Mouse (Mus musculus): ENCODE measurements around the gene Stag1. TPM values are rescaled to one million over a fixed set of nuclear protein-coding genes. Genes with fewer than 3 reads are reported as not detected.

The Stag1 gene
- polyA plus RNA-seq, 1 experiment from 2014 or later: 57.5 TPM

DNA sequence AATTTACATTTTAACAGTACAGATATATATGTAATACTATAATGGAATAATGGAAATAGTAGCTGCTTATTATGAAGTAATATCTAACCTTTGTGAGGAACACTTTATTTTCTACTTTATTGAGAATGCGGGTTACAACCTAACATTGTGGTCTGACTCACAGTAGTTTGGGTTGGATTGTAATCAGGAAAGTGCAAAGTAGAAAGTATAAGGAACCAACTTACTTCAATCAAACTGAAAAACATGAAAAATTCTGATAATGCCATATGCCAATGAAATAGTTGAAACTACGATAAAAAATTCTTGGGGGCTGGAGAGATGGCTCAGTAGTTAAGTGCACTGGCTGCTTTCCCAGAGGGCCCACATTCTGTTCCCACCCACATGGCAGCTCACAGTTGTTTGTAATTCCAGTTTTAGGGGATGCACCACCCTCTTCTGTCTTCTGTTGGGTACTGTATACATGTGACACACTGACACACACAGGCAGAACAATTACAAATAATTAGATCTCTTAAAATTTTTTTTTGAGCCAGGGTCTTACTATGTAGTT, 50.3 kb downstream of the Stag1 start:
- H3K4me1 ChIP-seq (ENCODE audit: control insufficient read depth, insufficient read depth, low read length): peaks cover 4% of the 10 kb centered on the region; the same call in 1 of the 2 replicates
- no peaks in the 10 kb centered on the region for H3K36me3 ChIP-seq (ENCODE audit: control insufficient read depth, insufficient read depth, low read length)
- H3K9me3 ChIP-seq (ENCODE audit: control insufficient read depth, low read length): no peaks in the 10 kb centered on the region
- no peak overlapping the region for H3K27ac ChIP-seq (replicated peaks; ENCODE audit: low read depth, low read length)
- no peak for ATAC-seq (ENCODE audit: insufficient number of reproducible peaks, low FRiP score, low TSS enrichment, low read depth)
- no peak overlapping the region for H3K4me2 ChIP-seq (ENCODE audit: low read depth, severe bottlenecking)
- no peak overlapping the region for H3K9ac ChIP-seq (ENCODE audit: low read length)
- 95% methylated on average over 2 of the region's 2 CpGs for WGBS
- H3K4me3 ChIP-seq (ENCODE audit: low read depth, low read length): no peak overlapping the region
- no peaks in the 10 kb centered on the region for H3K27me3 ChIP-seq (ENCODE audit: control insufficient read depth, insufficient read depth, low read length)
- DNase-seq (ENCODE audit: low spot score): no peak

DNA sequence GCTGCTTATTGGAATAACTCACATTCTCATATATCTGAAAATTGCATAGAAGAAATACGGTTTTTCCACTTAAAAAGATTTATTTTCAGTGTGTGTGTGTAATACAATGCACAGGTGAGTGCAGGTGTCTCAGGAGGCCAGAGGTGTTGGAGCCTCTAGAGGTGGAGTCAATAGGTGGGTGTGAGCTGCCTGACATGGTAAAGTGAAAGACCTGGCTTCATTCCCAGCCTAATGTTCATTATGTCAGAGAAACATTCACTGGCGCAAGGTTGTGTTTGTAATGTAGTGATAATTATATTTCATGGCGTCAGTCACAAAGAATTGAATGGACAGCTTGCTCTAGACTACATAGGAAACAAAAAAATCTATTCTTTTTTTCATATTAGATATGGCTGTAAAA, 56.5 kb downstream of the Stag1 start:
- no peaks in the 10 kb centered on the region for H3K27me3 ChIP-seq (ENCODE audit: control insufficient read depth, insufficient read depth, low read length)
- no peak overlapping the region for H3K9ac ChIP-seq (ENCODE audit: low read length)
- no peak overlapping the region for H3K4me2 ChIP-seq (ENCODE audit: low read depth, severe bottlenecking)
- H3K4me1 ChIP-seq (ENCODE audit: control insufficient read depth, insufficient read depth, low read length): no peaks in the 10 kb centered on the region
- no peak for ATAC-seq (ENCODE audit: insufficient number of reproducible peaks, low FRiP score, low TSS enrichment, low read depth)
- WGBS: 93% methylated on average over 3 of the region's 3 CpGs
- H3K4me3 ChIP-seq (ENCODE audit: low read depth, low read length): no peak overlapping the region
- no peaks in the 10 kb centered on the region for H3K9me3 ChIP-seq (ENCODE audit: control insufficient read depth, low read length)
- no peaks in the 10 kb centered on the region for H3K36me3 ChIP-seq (ENCODE audit: control insufficient read depth, insufficient read depth, low read length)
- DNase-seq (ENCODE audit: low spot score): no peak
- no peak overlapping the region for H3K27ac ChIP-seq (replicated peaks; ENCODE audit: low read depth, low read length)

DNA sequence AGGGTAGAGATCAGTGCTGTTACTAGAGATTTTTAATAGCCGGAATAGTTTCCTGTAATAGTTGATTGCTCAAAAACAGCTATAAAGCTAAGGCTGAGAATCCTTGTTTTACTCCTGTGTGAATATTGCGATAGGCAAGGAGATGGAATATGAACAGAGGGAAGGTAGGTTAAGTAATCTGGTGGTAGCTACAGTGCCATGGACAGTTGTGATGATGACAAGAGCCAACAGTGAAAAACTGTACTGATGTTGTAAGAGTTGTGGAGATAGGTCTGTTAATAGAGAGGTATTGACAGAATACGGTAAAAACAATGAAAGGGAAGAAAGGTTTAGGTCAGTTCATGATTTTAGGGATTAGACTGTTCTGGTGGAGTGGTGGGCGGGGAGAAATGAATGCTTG, 58.5 kb downstream of the Stag1 start:
- H3K9me3 ChIP-seq (ENCODE audit: control insufficient read depth, low read length): no peaks in the 10 kb centered on the region
- H3K36me3 ChIP-seq (ENCODE audit: control insufficient read depth, insufficient read depth, low read length): no peaks in the 10 kb centered on the region
- ATAC-seq (ENCODE audit: insufficient number of reproducible peaks, low FRiP score, low TSS enrichment, low read depth): no peak
- DNase-seq (ENCODE audit: low spot score): no peak
- H3K4me1 ChIP-seq (ENCODE audit: control insufficient read depth, insufficient read depth, low read length): no peaks in the 10 kb centered on the region
- H3K4me3 ChIP-seq (ENCODE audit: low read depth, low read length): no peak overlapping the region
- no peak overlapping the region for H3K4me2 ChIP-seq (ENCODE audit: low read depth, severe bottlenecking)
- no peak overlapping the region for H3K27ac ChIP-seq (replicated peaks; ENCODE audit: low read depth, low read length)
- 96% methylated on average over 4 of the region's 4 CpGs for WGBS
- H3K9ac ChIP-seq (ENCODE audit: low read length): no peak overlapping the region
- H3K27me3 ChIP-seq (ENCODE audit: control insufficient read depth, insufficient read depth, low read length): no peaks in the 10 kb centered on the region

DNA sequence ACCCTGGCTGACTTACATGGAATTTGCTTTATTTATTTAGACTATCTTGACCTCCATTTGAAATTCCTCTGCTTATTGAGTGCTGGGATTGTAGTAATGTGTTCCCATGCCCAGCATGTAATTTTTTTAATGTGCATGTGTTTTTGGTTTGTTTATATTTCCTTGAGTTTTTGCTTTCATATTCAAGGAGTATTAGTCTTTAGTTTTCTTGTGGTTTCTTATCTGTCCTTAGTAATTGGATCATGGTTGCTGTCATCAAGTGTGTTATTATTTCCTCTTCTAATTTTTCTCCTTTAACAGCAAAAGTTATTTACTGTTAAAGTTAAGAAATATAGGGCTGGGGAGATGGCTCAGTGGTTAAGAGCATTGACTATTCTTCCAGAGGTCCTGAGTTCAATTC, 63.0 kb downstream of the Stag1 start:
- Histone ChIP-seq H3K27me3 (ENCODE audit: control insufficient read depth, insufficient read depth, low read length) (no peaks in the 10 kb centered on the region), H3K4me1 (ENCODE audit: control insufficient read depth, insufficient read depth, low read length) (no peaks in the 10 kb centered on the region), H3K4me2 (ENCODE audit: low read depth, severe bottlenecking) (no peak overlapping the region), H3K36me3 (ENCODE audit: control insufficient read depth, insufficient read depth, low read length) (no peaks in the 10 kb centered on the region), H3K4me3 (ENCODE audit: low read depth, low read length) (no peak overlapping the region), H3K27ac (replicated peaks; ENCODE audit: low read depth, low read length) (no peak overlapping the region), H3K9ac (ENCODE audit: low read length) (no peak overlapping the region), H3K9me3 (ENCODE audit: control insufficient read depth, low read length) (no peaks in the 10 kb centered on the region)
- DNase-seq (ENCODE audit: low spot score) (no peak), ATAC-seq (ENCODE audit: insufficient number of reproducible peaks, low FRiP score, low TSS enrichment, low read depth) (no peak)

DNA sequence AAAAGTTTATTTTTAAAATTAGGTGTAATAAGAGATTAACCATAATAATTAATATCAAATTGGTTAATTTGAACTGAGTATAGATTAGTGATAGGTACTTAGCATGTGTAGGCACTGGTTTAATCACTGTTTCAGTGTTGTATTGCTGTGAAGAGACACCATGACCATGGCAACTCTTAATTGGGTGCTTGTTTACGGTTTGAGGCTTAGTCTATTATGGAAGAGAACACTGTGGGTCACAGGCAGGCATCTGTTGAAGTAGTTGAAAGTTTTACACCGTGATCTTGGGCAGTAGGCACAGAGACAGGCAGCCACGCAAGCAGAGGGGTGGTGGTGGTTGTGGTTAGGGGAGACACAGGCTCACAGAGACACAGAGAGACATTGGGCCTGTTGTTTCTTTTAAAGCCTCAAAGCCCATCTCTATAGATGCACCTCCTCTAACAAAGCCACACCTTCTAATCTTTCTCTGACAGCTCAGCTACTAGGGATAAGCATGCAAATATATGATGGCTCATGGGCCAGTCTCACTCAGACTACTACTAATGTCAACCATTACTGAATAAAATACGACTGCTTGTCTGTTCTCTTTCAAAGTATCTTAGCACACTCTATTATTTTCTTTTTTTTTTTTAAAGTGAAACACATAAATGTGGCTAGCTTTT, 66.0 kb downstream of the Stag1 start:
- ATAC-seq (ENCODE audit: insufficient number of reproducible peaks, low FRiP score, low TSS enrichment, low read depth) (no peak), DNase-seq (ENCODE audit: low spot score) (no peak)
- no peak overlapping the region for H3K4me2 ChIP-seq (ENCODE audit: low read depth, severe bottlenecking)
- no peaks in the 10 kb centered on the region for H3K36me3 ChIP-seq (ENCODE audit: control insufficient read depth, insufficient read depth, low read length)
- H3K9me3 ChIP-seq (ENCODE audit: control insufficient read depth, low read length): no peaks in the 10 kb centered on the region
- H3K4me3 ChIP-seq (ENCODE audit: low read depth, low read length): no peak overlapping the region
- H3K27ac ChIP-seq (replicated peaks; ENCODE audit: low read depth, low read length): no peak overlapping the region
- H3K27me3 ChIP-seq (ENCODE audit: control insufficient read depth, insufficient read depth, low read length): no peaks in the 10 kb centered on the region
- H3K4me1 ChIP-seq (ENCODE audit: control insufficient read depth, insufficient read depth, low read length): no peaks in the 10 kb centered on the region
- H3K9ac ChIP-seq (ENCODE audit: low read length): no peak overlapping the region
- WGBS: 84% methylated on average over 4 of the region's 4 CpGs

DNA sequence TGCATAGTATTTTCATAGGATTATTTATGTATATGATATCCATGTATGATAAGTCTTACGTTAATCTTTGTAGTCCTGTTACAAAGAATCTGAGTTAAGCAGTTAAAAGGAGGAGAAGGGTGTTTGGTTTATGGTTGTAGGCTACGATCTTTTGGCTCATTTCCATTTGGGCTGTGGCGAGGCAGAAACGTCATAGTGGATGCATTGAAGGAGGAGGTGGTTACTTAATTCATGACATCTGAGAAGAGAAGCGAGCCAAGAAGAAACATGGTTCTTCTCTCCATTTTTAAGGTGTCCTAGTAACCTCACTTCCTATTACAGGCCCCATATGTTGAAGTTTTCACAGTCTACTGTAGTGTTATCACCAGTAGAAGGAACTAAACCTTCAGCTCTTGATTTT, 72.6 kb downstream of the Stag1 start:
- H3K36me3 ChIP-seq (ENCODE audit: control insufficient read depth, insufficient read depth, low read length): no peaks in the 10 kb centered on the region
- DNase-seq (ENCODE audit: low spot score): no peak
- no peaks in the 10 kb centered on the region for H3K9me3 ChIP-seq (ENCODE audit: control insufficient read depth, low read length)
- no peak overlapping the region for H3K4me2 ChIP-seq (ENCODE audit: low read depth, severe bottlenecking)
- WGBS: 84% methylated on average over 5 of the region's 5 CpGs
- H3K9ac ChIP-seq (ENCODE audit: low read length): no peak overlapping the region
- no peaks in the 10 kb centered on the region for H3K27me3 ChIP-seq (ENCODE audit: control insufficient read depth, insufficient read depth, low read length)
- no peak overlapping the region for H3K4me3 ChIP-seq (ENCODE audit: low read depth, low read length)
- no peak overlapping the region for H3K27ac ChIP-seq (replicated peaks; ENCODE audit: low read depth, low read length)
- no peaks in the 10 kb centered on the region for H3K4me1 ChIP-seq (ENCODE audit: control insufficient read depth, insufficient read depth, low read length)
- ATAC-seq (ENCODE audit: insufficient number of reproducible peaks, low FRiP score, low TSS enrichment, low read depth): no peak

DNA sequence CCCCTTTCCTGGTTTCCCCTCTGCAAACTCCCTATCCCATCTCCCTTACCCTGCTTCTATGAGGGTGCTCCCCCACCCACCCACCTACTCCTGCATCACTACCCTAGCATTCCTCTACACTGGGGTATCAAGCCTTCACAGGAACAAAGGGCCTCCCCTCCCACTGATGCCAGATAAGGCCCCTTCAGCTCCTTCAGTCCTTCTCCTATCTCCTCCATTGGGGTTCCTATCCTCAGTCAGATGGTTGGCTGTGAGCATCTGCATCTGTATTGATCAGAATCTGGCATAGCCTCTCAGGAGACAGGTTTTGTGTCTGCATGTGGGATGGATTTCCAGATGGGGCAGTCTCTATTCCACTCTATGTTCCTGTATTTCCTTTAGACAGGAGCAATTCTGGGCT, 81.4 kb downstream of the Stag1 start:
- H3K27me3 ChIP-seq (ENCODE audit: control insufficient read depth, insufficient read depth, low read length): no peaks in the 10 kb centered on the region
- no peak overlapping the region for H3K9ac ChIP-seq (ENCODE audit: low read length)
- no peak overlapping the region for H3K4me2 ChIP-seq (ENCODE audit: low read depth, severe bottlenecking)
- ATAC-seq (ENCODE audit: insufficient number of reproducible peaks, low FRiP score, low TSS enrichment, low read depth): no peak
- H3K27ac ChIP-seq (replicated peaks; ENCODE audit: low read depth, low read length): no peak overlapping the region
- H3K4me3 ChIP-seq (ENCODE audit: low read depth, low read length): no peak overlapping the region
- DNase-seq (ENCODE audit: low spot score): no peak
- 0 out of 2 replicates have a peak, but pooled peaks cover 5% of the 10 kb centered on the region for H3K4me1 ChIP-seq (ENCODE audit: control insufficient read depth, insufficient read depth, low read length)
- H3K36me3 ChIP-seq (ENCODE audit: control insufficient read depth, insufficient read depth, low read length): no peaks in the 10 kb centered on the region
- H3K9me3 ChIP-seq (ENCODE audit: control insufficient read depth, low read length): no peaks in the 10 kb centered on the region

DNA sequence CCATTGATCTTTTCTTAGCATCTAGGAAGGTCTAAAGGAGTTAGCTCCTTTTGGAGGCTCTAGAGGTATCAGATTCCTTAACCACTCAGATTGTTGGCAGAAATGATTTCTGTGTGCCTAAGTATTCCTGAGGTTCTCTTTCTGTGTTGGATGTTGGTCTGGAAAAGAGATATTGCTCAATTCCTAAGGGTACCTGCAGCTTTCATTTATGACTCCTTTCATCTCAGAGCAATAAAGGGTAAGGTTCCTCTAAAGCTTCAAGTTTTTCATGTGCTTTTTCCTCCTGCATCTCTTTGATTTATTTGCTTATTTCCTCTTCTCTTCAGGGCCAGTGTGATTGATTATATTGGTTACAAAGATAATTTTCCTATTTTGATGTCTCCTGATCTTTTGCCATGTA, 84.7 kb downstream of the Stag1 start:
- DNase-seq (ENCODE audit: low spot score) (no peak), ATAC-seq (ENCODE audit: insufficient number of reproducible peaks, low FRiP score, low TSS enrichment, low read depth) (no peak)
- Histone ChIP-seq H3K4me2 (ENCODE audit: low read depth, severe bottlenecking) (no peak overlapping the region), H3K27me3 (ENCODE audit: control insufficient read depth, insufficient read depth, low read length) (no peaks in the 10 kb centered on the region), H3K9ac (ENCODE audit: low read length) (no peak overlapping the region), H3K9me3 (ENCODE audit: control insufficient read depth, low read length) (no peaks in the 10 kb centered on the region), H3K36me3 (ENCODE audit: control insufficient read depth, insufficient read depth, low read length) (no peaks in the 10 kb centered on the region), H3K4me3 (ENCODE audit: low read depth, low read length) (no peak overlapping the region), H3K4me1 (ENCODE audit: control insufficient read depth, insufficient read depth, low read length) (0 out of 2 replicates have a peak, but pooled peaks cover 3% of the 10 kb centered on the region), H3K27ac (replicated peaks; ENCODE audit: low read depth, low read length) (no peak overlapping the region)

All from limb, embryonic 11.5 days (tissue).